Mouse (Mus musculus): ENCODE measurements around the gene Twist1. TPM values are rescaled to one million over a fixed set of nuclear protein-coding genes. Genes with fewer than 3 reads are reported as not detected.

The Twist1 gene
- polyA plus RNA-seq (2012; rRNA removed) (259 and 340 TPM in 2 replicates), polyA plus RNA-seq (2014; fragmentation: Nextera tagmentation; extraction: Ambion mirVana) (69.7 and 82.4 TPM in 2 replicates)

DNA sequence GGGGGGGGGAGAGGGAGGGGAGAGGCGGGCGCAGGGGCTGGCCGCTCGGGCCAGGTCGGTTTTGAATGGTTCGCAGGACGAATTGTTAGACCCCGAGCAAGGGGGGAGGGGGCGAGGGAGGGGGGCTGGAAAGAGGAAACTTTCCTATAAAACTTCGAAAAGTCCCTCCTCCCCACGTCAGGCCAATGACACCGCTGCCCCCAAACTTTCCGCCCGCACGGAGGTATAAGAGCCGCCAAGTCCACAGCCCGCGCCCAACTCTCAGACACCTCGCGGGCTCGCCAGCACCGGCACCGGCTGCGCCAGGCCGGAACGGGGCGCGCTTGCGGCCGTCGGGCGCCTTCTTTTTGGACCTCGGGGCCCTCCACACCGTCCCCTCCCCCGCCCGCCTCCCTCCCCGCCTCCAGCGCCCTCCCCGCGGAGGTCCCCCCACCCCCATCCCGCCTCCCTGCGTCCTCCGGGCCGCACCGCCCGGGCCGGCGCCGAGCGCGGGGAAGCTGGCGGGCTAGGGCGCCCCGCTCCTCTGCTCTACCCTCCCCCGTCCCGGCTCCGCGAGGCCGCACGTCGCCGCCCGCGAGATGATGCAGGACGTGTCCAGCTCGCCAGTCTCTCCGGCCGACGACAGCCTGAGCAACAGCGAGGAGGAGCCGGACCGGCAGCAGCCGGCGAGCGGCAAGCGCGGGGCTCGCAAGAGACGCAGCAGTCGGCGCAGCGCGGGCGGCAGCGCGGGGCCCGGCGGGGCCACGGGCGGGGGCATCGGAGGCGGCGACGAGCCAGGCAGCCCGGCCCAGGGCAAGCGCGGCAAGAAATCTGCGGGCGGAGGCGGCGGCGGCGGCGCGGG is at the start of gene Twist1:
Twist1 (plus strand) TSS at position 272 of the 841 bp plus-strand sequence.
- peak; percentile 97 for TF ChIP-seq POLR2A (IDR thresholded peaks at IDR 0.05; ENCODE audit: borderline replicate concordance, extremely low read depth, insufficient read depth, insufficient read length)
- WGBS: 3% methylated on average over 22 of the region's 105 CpGs
- Histone ChIP-seq H3K27me3 (ENCODE audit: control insufficient read depth, insufficient read depth, low read length) (no peaks in the 10 kb centered on the region; the same call in 1 of the 2 replicates), H3K36me3 (ENCODE audit: control insufficient read depth, insufficient read depth, low read length) (peaks cover 21% of the 10 kb centered on the region), H3K27ac (replicated peaks; ENCODE audit: low read depth, low read length) (peak within 1 kb of the TSS; percentile 99), H3K4me3 (replicated peaks; ENCODE audit: low read length) (peak within 1 kb of the TSS; percentile 93), H3K9me3 (ENCODE audit: control insufficient read depth, low read length) (no peaks in the 10 kb centered on the region), H3K9ac (ENCODE audit: low read depth, low read length, severe bottlenecking) (peak within 1 kb of the TSS; percentile 99), H3K4me2 (replicated peaks; ENCODE audit: low read depth, low read length, severe bottlenecking) (peak within 1 kb of the TSS; percentile 72), H3K4me1 (ENCODE audit: control insufficient read depth, insufficient read depth, low read length) (peaks cover 4% of the 10 kb centered on the region; the same call in 1 of the 2 replicates)
- ATAC-seq (ENCODE audit: low FRiP score, low read depth): peak; percentile 90
- DNase-seq (ENCODE audit: low spot score): peak; percentile 94

DNA sequence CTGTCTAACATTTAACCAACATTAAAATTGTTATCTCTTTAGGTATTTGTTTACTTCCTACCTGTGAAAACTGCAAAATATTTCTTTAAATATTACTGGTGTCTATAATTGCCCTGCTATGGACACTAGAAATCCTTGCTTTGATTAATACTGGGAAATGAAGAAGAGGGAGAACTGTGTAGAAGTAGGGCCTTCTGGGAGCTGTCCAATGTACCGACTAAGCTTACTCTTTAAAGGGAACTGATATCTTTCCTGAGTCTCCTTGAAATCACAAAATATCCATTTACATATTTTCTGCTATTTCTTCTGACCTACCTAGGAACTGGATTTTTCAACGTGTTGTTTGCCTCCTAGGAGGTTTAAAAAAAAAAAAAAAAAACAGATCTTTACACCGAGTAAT is 30.7 kb upstream of the Twist1 start:
- 7% methylated on average over 3 of the region's 3 CpGs for WGBS
- H3K9me3 ChIP-seq (ENCODE audit: control insufficient read depth, low read length): no peaks in the 10 kb centered on the region
- peak; percentile 77 for DNase-seq (ENCODE audit: low spot score)

DNA sequence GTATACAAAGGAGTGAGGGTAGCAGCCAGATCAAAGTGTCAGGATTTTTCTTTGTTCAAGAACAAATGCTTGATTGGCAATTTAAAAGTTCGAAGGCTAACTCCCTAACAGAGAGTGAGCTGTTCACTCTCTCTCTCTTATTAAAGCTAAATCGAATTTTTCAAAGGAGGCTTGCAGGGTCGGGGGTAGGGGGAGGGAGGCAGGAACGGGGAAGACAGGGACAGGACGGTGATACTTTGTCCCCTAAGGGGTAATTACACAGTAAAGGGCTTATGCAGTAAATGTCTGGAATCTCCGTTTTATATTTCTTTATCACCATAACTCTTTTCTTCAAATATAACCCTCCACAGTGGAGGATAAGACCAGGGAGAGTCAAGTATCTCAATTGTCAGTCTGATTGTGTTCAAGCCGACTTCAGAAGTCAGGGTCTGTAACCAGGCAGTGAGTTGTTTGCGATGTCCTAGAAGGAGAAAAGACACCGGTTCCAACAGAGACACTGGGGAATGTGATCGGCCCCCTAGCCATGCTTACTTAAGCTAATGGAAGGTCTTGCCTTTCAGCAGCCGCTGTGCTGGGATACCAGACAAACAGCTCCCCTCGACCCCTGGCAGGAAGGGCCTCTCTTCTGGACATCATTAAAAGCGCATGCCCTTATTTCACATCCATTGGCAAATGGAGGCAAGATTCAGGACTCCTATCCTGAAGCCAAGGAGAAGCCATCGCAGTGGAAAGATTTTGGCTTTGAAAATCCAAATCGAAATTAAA is 30.0 kb upstream of the Twist1 start:
- no peaks in the 10 kb centered on the region for H3K36me3 ChIP-seq (ENCODE audit: control insufficient read depth, insufficient read depth, low read length)
- peaks cover 11% of the 10 kb centered on the region for H3K4me1 ChIP-seq (ENCODE audit: control insufficient read depth, insufficient read depth, low read length)
- no peak overlapping the region for H3K4me2 ChIP-seq (replicated peaks; ENCODE audit: low read depth, low read length, severe bottlenecking)
- no peak for TF ChIP-seq POLR2A (IDR thresholded peaks at IDR 0.05; ENCODE audit: borderline replicate concordance, extremely low read depth, insufficient read depth, insufficient read length)
- no peak overlapping the region for H3K4me3 ChIP-seq (replicated peaks; ENCODE audit: low read length)
- ATAC-seq (ENCODE audit: low FRiP score, low read depth): no peak
- H3K27ac ChIP-seq (replicated peaks; ENCODE audit: low read depth, low read length): no peak overlapping the region
- peaks cover 27% of the 10 kb centered on the region for H3K27me3 ChIP-seq (ENCODE audit: control insufficient read depth, insufficient read depth, low read length)
- DNase-seq (ENCODE audit: low spot score): no peak
- 2% methylated on average over 15 of the region's 15 CpGs for WGBS
- H3K9me3 ChIP-seq (ENCODE audit: control insufficient read depth, low read length): no peaks in the 10 kb centered on the region
- H3K9ac ChIP-seq (ENCODE audit: low read depth, low read length, severe bottlenecking): no peak overlapping the region

More for the DNA sequence above, 30.7 kb upstream of the Twist1 start:
- H3K4me1 ChIP-seq (ENCODE audit: control insufficient read depth, insufficient read depth, low read length): peaks cover 11% of the 10 kb centered on the region
- no peak for ATAC-seq (ENCODE audit: low FRiP score, low read depth)
- H3K27ac ChIP-seq (replicated peaks; ENCODE audit: low read depth, low read length): no peak overlapping the region
- H3K27me3 ChIP-seq (ENCODE audit: control insufficient read depth, insufficient read depth, low read length): peaks cover 27% of the 10 kb centered on the region
- no peak overlapping the region for H3K4me3 ChIP-seq (replicated peaks; ENCODE audit: low read length)
- H3K36me3 ChIP-seq (ENCODE audit: control insufficient read depth, insufficient read depth, low read length): no peaks in the 10 kb centered on the region
- no peak for TF ChIP-seq POLR2A (IDR thresholded peaks at IDR 0.05; ENCODE audit: borderline replicate concordance, extremely low read depth, insufficient read depth, insufficient read length)
- H3K9ac ChIP-seq (ENCODE audit: low read depth, low read length, severe bottlenecking): no peak overlapping the region
- H3K4me2 ChIP-seq (replicated peaks; ENCODE audit: low read depth, low read length, severe bottlenecking): no peak overlapping the region

DNA sequence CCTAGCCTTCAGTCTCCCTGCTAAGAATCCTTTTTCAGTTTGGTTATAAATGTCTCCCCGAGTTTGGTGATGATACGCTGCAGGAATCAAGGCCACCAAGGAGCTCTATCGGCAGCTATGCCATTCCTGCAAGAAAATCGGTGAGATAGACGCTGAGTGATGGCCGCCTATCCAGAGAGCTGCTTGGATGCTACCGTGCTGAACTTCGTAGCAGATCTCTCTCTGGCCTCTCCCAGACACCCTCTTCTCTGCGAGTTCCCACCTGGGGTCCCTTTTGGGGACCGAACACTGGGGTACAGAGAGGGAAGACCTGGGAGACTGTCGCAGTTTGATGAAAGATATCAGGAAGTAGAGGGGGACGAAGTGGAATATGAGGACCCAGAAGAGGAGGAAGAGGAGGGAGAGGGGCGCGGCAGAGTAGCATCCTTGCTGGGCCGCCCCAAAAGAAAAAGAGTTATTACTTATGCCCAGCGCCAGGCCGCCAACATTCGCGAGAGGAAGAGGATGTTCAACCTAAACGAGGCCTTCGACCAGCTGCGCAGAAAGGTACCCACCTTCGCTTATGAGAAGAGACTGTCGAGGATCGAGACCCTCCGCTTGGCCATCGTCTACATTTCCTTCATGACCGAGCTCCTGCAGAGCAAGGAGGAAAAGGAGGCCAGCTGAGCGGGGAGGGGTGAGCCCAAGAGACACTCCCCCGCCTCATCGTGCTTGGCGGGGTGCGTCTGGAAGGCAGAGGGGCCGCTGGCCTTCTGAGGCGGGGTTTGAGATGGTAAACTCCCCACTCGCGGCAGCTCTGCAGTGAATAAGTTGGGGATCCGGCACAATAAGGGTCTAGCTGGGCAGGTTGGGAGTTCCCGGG is 28.9 kb upstream of the Twist1 start, which contains the start of gene Ferd3l:
Ferd3l (plus strand) TSS at position 95 of the 862 bp plus-strand sequence.
- no peak within 1 kb of the TSS for H3K27ac ChIP-seq (replicated peaks; ENCODE audit: low read depth, low read length)
- DNase-seq (ENCODE audit: low spot score): no peak
- TF ChIP-seq POLR2A (IDR thresholded peaks at IDR 0.05; ENCODE audit: borderline replicate concordance, extremely low read depth, insufficient read depth, insufficient read length): no peak

More for the DNA sequence above, 28.9 kb upstream of the Twist1 start, which contains the start of gene Ferd3l:
- Histone ChIP-seq H3K4me2 (replicated peaks; ENCODE audit: low read depth, low read length, severe bottlenecking) (peak within 1 kb of the TSS; percentile 48), H3K4me3 (replicated peaks; ENCODE audit: low read length) (peak within 1 kb of the TSS; percentile 27), H3K4me1 (ENCODE audit: control insufficient read depth, insufficient read depth, low read length) (peaks cover 11% of the 10 kb centered on the region), H3K36me3 (ENCODE audit: control insufficient read depth, insufficient read depth, low read length) (no peaks in the 10 kb centered on the region), H3K9me3 (ENCODE audit: control insufficient read depth, low read length) (no peaks in the 10 kb centered on the region), H3K9ac (ENCODE audit: low read depth, low read length, severe bottlenecking) (no peak within 1 kb of the TSS), H3K27me3 (ENCODE audit: control insufficient read depth, insufficient read depth, low read length) (peaks cover 27% of the 10 kb centered on the region)
- 2% methylated on average over 38 of the region's 39 CpGs for WGBS
- no peak for ATAC-seq (ENCODE audit: low FRiP score, low read depth)
